Mouse (Mus musculus): ENCODE measurements at regions not wholly inside any gene's neighbourhood (a gene's known extent, or its start where the extent isn't known, plus 50 kb on each side); places are given as distances from the start of the nearest gene placed in this dataset.

GRCm38 (mm10) chr17:59373505-59374106 lies 360.4 kb upstream of the Nudt12 start:
- TF ChIP-seq CTCF (IDR thresholded peaks at IDR 0.05; ENCODE audit: low read depth), result no peak
- no peak for TF ChIP-seq EP300 (IDR thresholded peaks at IDR 0.05; ENCODE audit: low read depth)

Data from heart, postnatal 0 days (tissue).